Mouse (Mus musculus): ENCODE results near the gene Olfr890.
"Not testable (repeated sequence)": the region's sequence is repeated elsewhere in the genome, so short reads cannot be mapped to it uniquely, and the experiment has no call there.

Olfr890 gene

DNA sequence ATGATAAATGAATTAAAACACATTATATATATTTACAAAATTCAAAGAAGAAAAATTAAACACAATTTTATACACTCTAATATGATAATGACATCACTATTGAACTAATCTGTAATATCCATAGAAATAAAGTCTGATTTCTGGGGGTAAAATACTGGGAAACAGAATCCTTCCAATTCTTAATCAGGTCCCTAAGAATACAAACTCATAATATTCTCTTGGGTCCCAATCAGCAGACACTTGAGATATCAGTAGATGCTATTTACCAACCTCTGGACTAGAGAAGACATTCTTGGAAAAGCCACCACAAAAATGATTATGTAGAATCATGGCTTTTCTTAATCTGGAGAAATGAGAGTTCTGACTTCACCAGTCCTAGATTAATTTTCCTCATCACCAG lies at the start of gene Olfr890:
TSS of gene Olfr890 (plus strand) at position 301 of the 400 bp plus-strand sequence.
- in situ Hi-C loops (cut with MseI, MboI): no loop called here

DNA sequence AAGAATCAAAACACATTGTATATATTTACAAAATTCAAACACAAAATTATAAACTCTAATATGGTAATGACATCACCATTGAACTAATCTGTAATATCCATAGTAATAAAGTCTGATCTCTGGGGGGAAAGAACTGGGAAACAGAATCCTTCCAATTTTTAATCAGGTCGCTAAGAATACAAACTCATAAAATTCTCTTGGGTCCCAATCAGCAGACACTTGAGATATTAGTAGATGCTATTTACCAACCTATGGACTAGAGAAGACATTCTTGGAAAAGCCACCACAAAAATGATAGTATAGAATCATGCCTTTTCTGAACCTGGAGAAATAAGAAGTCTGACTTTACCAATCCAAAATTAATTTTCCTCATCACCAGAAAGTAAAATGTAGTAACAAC lies 34.5 kb upstream of the Olfr890 start, which contains the start of gene Olfr888:
TSS of gene Olfr888 (plus strand) at position 301 of the 400 bp plus-strand sequence.
- in situ Hi-C loops (cut with MseI, MboI): no loop called here

DNA sequence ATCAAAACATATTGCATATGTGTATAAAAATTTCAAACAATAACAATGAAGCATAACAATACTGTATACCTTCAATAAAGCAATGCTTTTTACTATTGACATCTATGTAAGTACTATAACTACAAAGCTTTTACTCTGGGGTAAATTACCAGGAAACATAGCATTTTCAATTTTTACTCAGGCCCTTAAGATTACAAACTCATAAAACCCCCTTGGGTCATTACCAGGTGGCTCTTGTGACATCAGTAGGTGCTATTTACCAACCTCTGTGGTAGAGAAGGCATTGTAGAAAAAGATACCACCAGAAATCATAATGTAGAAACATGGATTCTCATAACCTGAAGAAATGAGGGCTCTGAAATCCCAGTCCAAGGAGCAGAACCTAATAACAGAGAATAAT lies 27.4 kb upstream of the Olfr890 start, which contains the start of gene Olfr889:
TSS of gene Olfr889 (plus strand) at position 301 of the 400 bp plus-strand sequence.
- in situ Hi-C loops (cut with MseI, MboI): no loop called here

DNA sequence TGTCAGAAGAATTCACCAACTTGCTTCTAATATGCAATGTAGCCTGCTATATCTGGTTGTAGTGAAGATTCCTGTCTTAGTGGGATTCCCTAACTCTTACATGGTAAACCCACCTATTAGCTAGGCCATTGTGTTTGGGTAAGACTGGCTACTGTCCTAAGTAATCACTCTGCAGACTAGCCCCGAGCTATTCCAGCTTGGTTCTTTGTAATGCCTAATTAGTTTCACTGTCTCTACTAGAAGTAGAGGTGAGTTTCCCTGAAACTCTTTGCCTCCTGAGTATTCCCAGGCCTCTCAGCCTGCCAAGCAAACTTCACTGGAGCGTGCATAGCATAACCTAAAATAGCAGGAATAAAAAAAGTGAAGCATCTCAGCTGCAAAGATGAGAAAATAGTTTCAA lies 26.0 kb downstream of the Olfr890 start:
- in situ Hi-C loops (cut with MseI, MboI): not testable (repeated sequence)

DNA sequence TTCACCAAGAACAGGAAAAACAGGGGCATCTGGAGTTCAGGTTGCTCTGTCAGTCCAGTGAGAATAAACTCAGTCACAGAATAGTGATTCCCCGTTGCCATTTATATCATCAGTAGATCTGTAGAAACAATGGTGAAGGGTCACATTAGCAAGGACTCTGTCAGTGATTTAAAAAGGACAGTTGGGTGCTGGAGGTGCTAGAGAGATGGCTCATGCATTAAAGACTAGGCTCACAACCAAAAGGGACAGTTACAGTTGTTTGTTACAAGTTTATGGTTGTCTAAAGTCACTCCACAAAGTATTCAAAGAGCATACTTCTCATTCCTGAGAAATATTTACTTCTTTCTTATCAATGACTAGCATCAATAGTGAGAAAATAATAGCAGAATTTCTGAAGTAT lies 38.4 kb downstream of the Olfr890 start, which contains the start of gene Olfr891:
TSS of gene Olfr891 (minus strand) at position 101 of the 400 bp plus-strand sequence.
- in situ Hi-C loops (cut with MseI, MboI): no loop called here

All from mouse trophoblast stem cell (cell line).